Mouse (Mus musculus): ENCODE results near the gene Olfr1152. TPM values are rescaled to one million over a fixed set of nuclear protein-coding genes. Genes with fewer than 3 reads are reported as not detected.

Gene Olfr1152
- polyA plus RNA-seq (2012; rRNA removed), result not detected in 2 replicates

DNA sequence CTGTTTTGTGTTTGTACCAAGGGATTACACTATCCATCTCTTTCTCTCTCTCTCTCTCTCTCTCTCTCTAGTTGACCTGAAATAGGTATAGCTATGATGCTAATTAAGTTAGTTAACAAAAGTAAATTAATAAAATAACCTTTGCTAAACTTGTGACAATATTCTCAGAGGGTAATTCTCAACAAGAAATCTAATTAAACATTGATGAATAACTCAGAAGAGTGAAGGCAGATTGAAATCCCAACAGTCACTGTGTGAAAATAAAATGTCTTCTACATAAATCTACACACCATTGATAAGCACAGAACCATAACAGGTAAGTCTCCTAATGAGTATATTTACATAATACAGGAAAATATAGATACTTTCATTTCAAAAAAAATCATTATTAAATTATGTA, at the start of gene Olfr1152:
Gene Olfr1152, plus strand, starts transcription at position 301 of the 400 bp plus-strand sequence.
- no peaks in the 10 kb centered on the region for H3K4me1 ChIP-seq (ENCODE audit: control insufficient read depth, insufficient read depth, low read length)
- no peaks in the 10 kb centered on the region for H3K27me3 ChIP-seq (replicated peaks; ENCODE audit: control insufficient read depth, insufficient read depth, low read length)
- H3K36me3 ChIP-seq (ENCODE audit: control insufficient read depth, insufficient read depth, low read length), result no peaks in the 10 kb centered on the region
- TF ChIP-seq CTCF (conservative IDR thresholded peaks at IDR 0.05; ENCODE audit: insufficient read depth, insufficient read length, low read depth, low read length) (no peak), POLR2A (IDR thresholded peaks at IDR 0.05; ENCODE audit: low read depth, low read length) (no peak)
- no peak within 1 kb of the TSS for H3K4me3 ChIP-seq (ENCODE audit: insufficient read depth, low read depth, low read length)
- H3K27ac ChIP-seq (ENCODE audit: insufficient read depth, low read depth, low read length), result no peak within 1 kb of the TSS
- DNase-seq, result no peak

DNA sequence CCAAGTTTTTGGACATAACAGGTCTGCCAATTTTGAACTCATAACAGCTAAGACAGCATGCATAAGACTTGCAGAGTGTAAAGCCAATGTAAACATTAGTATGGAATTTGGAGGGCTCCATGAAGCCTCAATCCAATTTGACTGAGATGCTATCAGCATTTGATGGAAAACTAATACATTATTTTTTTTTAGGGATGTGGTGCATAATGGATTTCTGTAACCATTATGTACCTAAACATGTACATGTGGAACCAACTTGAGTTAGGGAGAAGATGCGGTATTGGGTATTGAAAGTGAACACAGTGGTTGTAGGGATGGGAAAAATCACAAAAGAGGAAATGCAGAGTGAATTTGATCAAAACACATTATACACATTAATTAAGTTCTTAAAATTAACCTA, 36.1 kb upstream of the Olfr1152 start, which contains the start of gene Olfr1148:
Gene Olfr1148, plus strand, starts transcription at position 301 of the 400 bp plus-strand sequence.
- no peak for DNase-seq
- H3K36me3 ChIP-seq (ENCODE audit: control insufficient read depth, insufficient read depth, low read length), result no peaks in the 10 kb centered on the region
- no peak for TF ChIP-seq POLR2A (IDR thresholded peaks at IDR 0.05; ENCODE audit: low read depth, low read length)
- H3K27me3 ChIP-seq (replicated peaks; ENCODE audit: control insufficient read depth, insufficient read depth, low read length), result no peaks in the 10 kb centered on the region
- no peak within 1 kb of the TSS for H3K4me3 ChIP-seq (ENCODE audit: insufficient read depth, low read depth, low read length)
- WGBS, result 92% methylated on average over 1 of the region's 1 CpGs
- no peak within 1 kb of the TSS for H3K27ac ChIP-seq (ENCODE audit: insufficient read depth, low read depth, low read length)
- H3K4me1 ChIP-seq (ENCODE audit: control insufficient read depth, insufficient read depth, low read length), result no peaks in the 10 kb centered on the region

DNA sequence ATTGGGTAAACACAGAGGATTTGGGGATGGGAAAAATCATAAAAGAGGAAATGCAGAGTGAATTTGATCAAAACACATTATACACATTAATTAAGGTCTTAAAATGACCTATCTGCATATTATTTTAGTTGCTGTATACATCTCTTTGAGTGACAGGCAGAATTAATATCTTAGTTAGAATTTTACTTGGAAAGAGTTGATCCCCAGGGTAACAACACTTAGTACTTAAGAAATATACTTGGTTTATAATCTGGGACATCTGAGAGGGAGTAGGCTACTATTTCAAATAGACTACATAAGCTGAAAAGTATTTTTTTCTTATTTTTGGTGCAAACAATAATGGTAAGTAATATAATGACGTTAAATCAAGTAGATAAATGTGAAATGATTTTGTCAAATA, 22.6 kb upstream of the Olfr1152 start, which contains the start of gene Olfr1150-ps1:
Gene Olfr1150-ps1, plus strand, starts transcription at position 301 of the 400 bp plus-strand sequence.
- Histone ChIP-seq H3K4me1 (ENCODE audit: control insufficient read depth, insufficient read depth, low read length) (no peaks in the 10 kb centered on the region), H3K27me3 (replicated peaks; ENCODE audit: control insufficient read depth, insufficient read depth, low read length) (no peaks in the 10 kb centered on the region), H3K4me3 (ENCODE audit: insufficient read depth, low read depth, low read length) (no peak within 1 kb of the TSS), H3K36me3 (ENCODE audit: control insufficient read depth, insufficient read depth, low read length) (no peaks in the 10 kb centered on the region), H3K27ac (ENCODE audit: insufficient read depth, low read depth, low read length) (no peak within 1 kb of the TSS)
- DNase-seq, result no peak
- TF ChIP-seq POLR2A (IDR thresholded peaks at IDR 0.05; ENCODE audit: low read depth, low read length) (no peak), CTCF (conservative IDR thresholded peaks at IDR 0.05; ENCODE audit: insufficient read depth, insufficient read length, low read depth, low read length) (no peak)
- 86% methylated on average over 1 of the region's 1 CpGs for WGBS

DNA sequence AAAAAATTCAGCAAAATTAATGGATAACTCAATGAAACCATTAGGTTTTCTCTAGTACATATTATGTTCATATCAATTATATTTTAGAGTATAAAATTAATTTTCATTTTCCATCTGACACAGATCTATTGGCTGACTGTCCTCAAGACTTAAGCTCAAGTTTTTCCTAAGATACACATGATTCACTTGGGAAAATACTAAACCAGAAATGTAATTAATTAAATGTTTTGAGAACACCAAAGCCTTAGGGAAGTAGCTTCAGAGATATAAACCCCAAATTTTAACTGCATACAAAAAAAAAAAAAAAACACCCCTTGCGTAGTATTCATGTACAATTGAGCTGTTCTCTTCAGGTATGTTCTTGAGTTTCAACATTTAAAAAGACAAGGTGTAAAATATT, 10.7 kb upstream of the Olfr1152 start, which contains the start of gene Olfr1151:
Gene Olfr1151, plus strand, starts transcription at position 301 of the 400 bp plus-strand sequence.
- H3K27me3 ChIP-seq (replicated peaks; ENCODE audit: control insufficient read depth, insufficient read depth, low read length), result no peaks in the 10 kb centered on the region
- no peak for TF ChIP-seq POLR2A (IDR thresholded peaks at IDR 0.05; ENCODE audit: low read depth, low read length)
- TF ChIP-seq CTCF (conservative IDR thresholded peaks at IDR 0.05; ENCODE audit: insufficient read depth, insufficient read length, low read depth, low read length), result no peak
- H3K36me3 ChIP-seq (ENCODE audit: control insufficient read depth, insufficient read depth, low read length), result no peaks in the 10 kb centered on the region
- WGBS, result 83% methylated on average over 1 of the region's 1 CpGs
- no peak for DNase-seq
- no peak within 1 kb of the TSS for H3K4me3 ChIP-seq (ENCODE audit: insufficient read depth, low read depth, low read length)
- H3K4me1 ChIP-seq (ENCODE audit: control insufficient read depth, insufficient read depth, low read length), result no peaks in the 10 kb centered on the region
- no peak within 1 kb of the TSS for H3K27ac ChIP-seq (ENCODE audit: insufficient read depth, low read depth, low read length)

DNA sequence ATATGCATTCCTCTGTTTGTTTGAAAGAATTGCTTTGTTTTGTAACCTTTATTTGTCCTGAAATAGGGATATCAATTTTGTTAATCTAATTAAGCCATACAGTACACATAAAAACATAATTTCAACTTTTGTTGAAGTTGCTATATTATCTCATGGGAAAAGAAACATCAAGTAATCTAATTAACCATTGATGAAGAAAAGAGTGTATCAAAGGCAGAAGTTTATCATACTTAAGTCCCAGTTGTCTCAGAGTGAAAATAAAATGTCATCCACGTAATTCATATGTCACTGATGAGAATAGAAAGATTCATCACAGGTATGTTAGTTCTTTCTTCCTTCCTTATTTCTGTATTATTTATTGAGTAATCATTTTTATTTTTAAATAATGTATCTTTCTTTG, 28.4 kb downstream of the Olfr1152 start, which contains the start of gene Olfr1153:
Gene Olfr1153, plus strand, starts transcription at position 301 of the 400 bp plus-strand sequence.
- no peak for DNase-seq
- no peak within 1 kb of the TSS for H3K4me3 ChIP-seq (ENCODE audit: insufficient read depth, low read depth, low read length)
- H3K36me3 ChIP-seq (ENCODE audit: control insufficient read depth, insufficient read depth, low read length), result no peaks in the 10 kb centered on the region
- H3K27ac ChIP-seq (ENCODE audit: insufficient read depth, low read depth, low read length), result no peak within 1 kb of the TSS
- TF ChIP-seq POLR2A (IDR thresholded peaks at IDR 0.05; ENCODE audit: low read depth, low read length) (no peak), CTCF (conservative IDR thresholded peaks at IDR 0.05; ENCODE audit: insufficient read depth, insufficient read length, low read depth, low read length) (no peak)
- no peaks in the 10 kb centered on the region for H3K4me1 ChIP-seq (ENCODE audit: control insufficient read depth, insufficient read depth, low read length)
- WGBS, result 61% methylated on average over 1 of the region's 1 CpGs
- no peaks in the 10 kb centered on the region for H3K27me3 ChIP-seq (replicated peaks; ENCODE audit: control insufficient read depth, insufficient read depth, low read length)

DNA sequence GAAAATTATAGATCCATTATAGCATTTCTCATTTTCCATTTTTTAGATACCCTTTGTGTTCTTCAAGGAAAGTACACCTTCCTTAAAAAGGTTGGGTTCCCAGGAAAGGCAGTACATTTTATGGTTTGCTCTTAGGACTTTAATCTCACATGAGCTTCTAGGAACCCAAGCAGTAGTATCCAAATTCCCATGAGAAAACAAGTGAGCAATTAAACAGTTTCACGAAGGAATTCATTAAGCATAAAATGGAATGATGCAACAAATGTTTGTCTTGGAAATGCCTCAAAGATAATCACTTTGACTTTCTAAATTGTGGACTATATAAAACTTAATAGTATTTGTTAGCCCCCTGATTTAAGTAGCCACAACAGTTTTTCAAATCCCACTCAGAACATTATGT, 38.8 kb downstream of the Olfr1152 start, which contains the start of gene Olfr1154:
Gene Olfr1154, minus strand, starts transcription at position 101 of the 400 bp plus-strand sequence.
- no peaks in the 10 kb centered on the region for H3K27me3 ChIP-seq (replicated peaks; ENCODE audit: control insufficient read depth, insufficient read depth, low read length)
- 68% methylated on average over 1 of the region's 1 CpGs for WGBS
- H3K27ac ChIP-seq (ENCODE audit: insufficient read depth, low read depth, low read length), result no peak within 1 kb of the TSS
- H3K4me3 ChIP-seq (ENCODE audit: insufficient read depth, low read depth, low read length), result no peak within 1 kb of the TSS
- H3K4me1 ChIP-seq (ENCODE audit: control insufficient read depth, insufficient read depth, low read length), result no peaks in the 10 kb centered on the region
- TF ChIP-seq CTCF (conservative IDR thresholded peaks at IDR 0.05; ENCODE audit: insufficient read depth, insufficient read length, low read depth, low read length), result no peak
- TF ChIP-seq POLR2A (IDR thresholded peaks at IDR 0.05; ENCODE audit: low read depth, low read length), result no peak
- no peaks in the 10 kb centered on the region for H3K36me3 ChIP-seq (ENCODE audit: control insufficient read depth, insufficient read depth, low read length)
- DNase-seq, result no peak

Other genes starting within 250 kb of the Olfr1152 start
- not detected in 2 replicates for gene Olfr1131, start 239.4 kb upstream of the Olfr1152 start, polyA plus RNA-seq (2012; rRNA removed)
- not detected in 2 replicates for gene Olfr1132, start 229.0 kb upstream of the Olfr1152 start, polyA plus RNA-seq (2012; rRNA removed)
- not detected in 2 replicates for gene Olfr1133, start 219.1 kb upstream of the Olfr1152 start, polyA plus RNA-seq (2012; rRNA removed)
- gene Olfr1134, start 208.0 kb upstream of the Olfr1152 start, polyA plus RNA-seq (2012; rRNA removed), result not detected in 2 replicates
- gene Olfr1135, start 192.8 kb upstream of the Olfr1152 start, polyA plus RNA-seq (2012; rRNA removed), result not detected in 2 replicates
- gene Olfr1136, start 172.5 kb upstream of the Olfr1152 start, polyA plus RNA-seq (2012; rRNA removed), result not detected in 2 replicates
- gene Olfr1137, start 153.3 kb upstream of the Olfr1152 start, polyA plus RNA-seq (2012; rRNA removed), result not detected in 2 replicates
- gene Olfr1138, start 126.5 kb upstream of the Olfr1152 start, polyA plus RNA-seq (2012; rRNA removed), result not detected in 2 replicates
- not detected in 2 replicates for gene Olfr1140, start 122.7 kb upstream of the Olfr1152 start, polyA plus RNA-seq (2012; rRNA removed)
- not detected in 2 replicates for gene Olfr1141, start 112.5 kb upstream of the Olfr1152 start, polyA plus RNA-seq (2012; rRNA removed)
- gene Olfr152, start 87.0 kb upstream of the Olfr1152 start, polyA plus RNA-seq (2012; rRNA removed), result not detected in 2 replicates
- gene Olfr1143, start 65.9 kb upstream of the Olfr1152 start, polyA plus RNA-seq (2012; rRNA removed), result not detected in 2 replicates
- gene Olfr1145, start 56.7 kb upstream of the Olfr1152 start, polyA plus RNA-seq (2012; rRNA removed), result not detected in 2 replicates
- not detected in 2 replicates for gene Olfr1148, start 36.0 kb upstream of the Olfr1152 start, polyA plus RNA-seq (2012; rRNA removed)
- gene Olfr1150-ps1, start 22.5 kb upstream of the Olfr1152 start, polyA plus RNA-seq (2012; rRNA removed), result not detected in 2 replicates
- gene Olfr1151, start 10.6 kb upstream of the Olfr1152 start, polyA plus RNA-seq (2012; rRNA removed), result not detected in 2 replicates
- gene Olfr1153, start 28.5 kb downstream of the Olfr1152 start, polyA plus RNA-seq (2012; rRNA removed), result not detected in 2 replicates
- not detected in 2 replicates for gene Olfr1154, start 38.7 kb downstream of the Olfr1152 start, polyA plus RNA-seq (2012; rRNA removed)
- not detected in 2 replicates for gene Olfr1155, start 78.6 kb downstream of the Olfr1152 start, polyA plus RNA-seq (2012; rRNA removed)
- not detected in 2 replicates for gene Olfr1156, start 86.6 kb downstream of the Olfr1152 start, polyA plus RNA-seq (2012; rRNA removed)
- gene Olfr1157, start 101.8 kb downstream of the Olfr1152 start, polyA plus RNA-seq (2012; rRNA removed), result not detected in 2 replicates
- not detected in 2 replicates for gene Olfr74, start 108.2 kb downstream of the Olfr1152 start, polyA plus RNA-seq (2012; rRNA removed)
- not detected in 2 replicates for gene Olfr1158, start 123.6 kb downstream of the Olfr1152 start, polyA plus RNA-seq (2012; rRNA removed)
- not detected in 2 replicates for gene Olfr1160, start 141.8 kb downstream of the Olfr1152 start, polyA plus RNA-seq (2012; rRNA removed)
- gene Olfr1161, start 156.3 kb downstream of the Olfr1152 start, polyA plus RNA-seq (2012; rRNA removed), result not detected in 2 replicates
- not detected in 2 replicates for gene Olfr73, start 171.2 kb downstream of the Olfr1152 start, polyA plus RNA-seq (2012; rRNA removed)
- gene Olfr1162, start 184.6 kb downstream of the Olfr1152 start, polyA plus RNA-seq (2012; rRNA removed), result not detected in 2 replicates
- not detected in 2 replicates for gene Olfr1163, start 205.3 kb downstream of the Olfr1152 start, polyA plus RNA-seq (2012; rRNA removed)
- not detected in 2 replicates for gene Olfr1164, start 227.5 kb downstream of the Olfr1152 start, polyA plus RNA-seq (2012; rRNA removed)